Mouse (Mus musculus): ENCODE data around the gene Smarcd1. TPM values are rescaled to one million over a fixed set of nuclear protein-coding genes. Genes with fewer than 3 reads are reported as not detected.

Smarcd1 gene
- total and polyA plus RNA-seq, 2 experiments from 2014 or later: 83.0 to 92.2 TPM

DNA sequence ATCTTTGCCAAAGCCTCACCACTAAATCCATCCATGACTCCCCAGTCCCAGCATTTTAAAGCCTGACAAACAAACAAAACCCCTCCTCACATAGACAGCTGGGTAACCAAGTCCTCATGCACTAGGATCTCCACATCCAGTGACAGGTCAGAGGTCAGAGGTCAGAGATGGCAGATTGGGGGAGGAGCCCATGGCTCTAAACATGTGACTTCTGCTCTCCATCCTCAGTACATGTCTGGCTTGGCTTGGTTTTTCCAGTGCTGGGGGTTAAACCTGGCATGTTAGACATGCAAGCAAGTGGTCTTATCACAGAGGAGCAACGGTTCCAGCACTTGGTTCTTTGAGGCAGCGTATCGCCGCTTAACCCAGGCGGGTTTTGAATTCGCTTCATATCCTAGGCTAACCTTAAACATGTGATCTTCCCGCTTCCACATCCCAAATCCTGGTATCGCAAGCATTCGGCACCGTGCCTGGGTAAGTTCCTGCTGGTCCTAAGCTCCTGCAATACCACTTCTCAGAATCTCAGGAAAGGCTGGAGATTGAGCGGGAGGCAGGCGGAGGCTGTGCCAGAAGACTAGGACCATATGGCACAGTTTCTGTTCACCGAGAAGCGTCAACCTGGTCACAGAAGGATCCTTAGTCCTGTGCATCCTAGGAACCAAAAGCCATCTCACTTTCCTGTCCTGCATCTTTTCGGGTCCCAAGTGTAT, 40.7 kb upstream of the Smarcd1 start:
- no peak overlapping the region for H3K9ac ChIP-seq (replicated peaks; ENCODE audit: low read length, poor library complexity, severe bottlenecking)
- no peak overlapping the region for H3K27ac ChIP-seq (ENCODE audit: low read depth, low read length)
- H3K27me3 ChIP-seq (ENCODE audit: insufficient read depth, low read length): no peaks in the 10 kb centered on the region
- no peak overlapping the region for H3K4me3 ChIP-seq (ENCODE audit: low read depth, low read length)
- H3K4me2 ChIP-seq (ENCODE audit: low read depth, low read length, poor library complexity, severe bottlenecking): no peak overlapping the region
- no peaks in the 10 kb centered on the region for H3K36me3 ChIP-seq (ENCODE audit: insufficient read depth, low read length)
- peaks cover 9% of the 10 kb centered on the region; the same call in 1 of the 2 replicates for H3K4me1 ChIP-seq (ENCODE audit: insufficient read depth, low read length)
- no peak for DNase-seq (ENCODE audit: low spot score)
- no peaks in the 10 kb centered on the region for H3K9me3 ChIP-seq (ENCODE audit: low read length)
- no peak for ATAC-seq (ENCODE audit: low FRiP score)
- TF ChIP-seq CTCF (IDR thresholded peaks at IDR 0.05): no peak
- WGBS: 94% methylated on average over 15 of the region's 15 CpGs

DNA sequence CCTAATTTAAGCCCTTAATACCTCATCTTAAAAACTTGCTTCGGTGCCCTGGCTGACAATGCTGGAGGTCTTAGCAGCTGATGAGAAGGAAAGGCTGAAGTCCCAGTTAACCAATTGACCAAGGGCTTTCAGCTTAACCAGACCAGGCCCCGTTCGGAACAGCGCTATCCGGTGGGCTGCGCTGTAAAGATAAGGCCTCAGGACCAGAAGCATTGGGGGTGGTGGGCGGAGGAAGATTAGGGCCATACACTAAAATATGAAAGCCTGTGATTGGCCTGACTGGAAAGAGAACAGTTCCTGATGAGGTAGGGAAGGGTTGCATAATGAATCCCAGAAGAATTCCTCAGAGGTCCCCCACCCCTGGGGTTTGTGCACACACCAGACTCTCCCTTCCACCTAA, 39.6 kb upstream of the Smarcd1 start:
- no peak overlapping the region for H3K27ac ChIP-seq (ENCODE audit: low read depth, low read length)
- H3K4me2 ChIP-seq (ENCODE audit: low read depth, low read length, poor library complexity, severe bottlenecking): no peak overlapping the region
- WGBS: 47% methylated on average over 7 of the region's 7 CpGs
- H3K9me3 ChIP-seq (ENCODE audit: low read length): no peaks in the 10 kb centered on the region
- H3K4me1 ChIP-seq (ENCODE audit: insufficient read depth, low read length): peaks cover 9% of the 10 kb centered on the region; the same call in 1 of the 2 replicates
- DNase-seq (ENCODE audit: low spot score) (no peak), ATAC-seq (ENCODE audit: low FRiP score) (no peak)
- no peaks in the 10 kb centered on the region for H3K36me3 ChIP-seq (ENCODE audit: insufficient read depth, low read length)
- no peak overlapping the region for H3K9ac ChIP-seq (replicated peaks; ENCODE audit: low read length, poor library complexity, severe bottlenecking)
- TF ChIP-seq CTCF (IDR thresholded peaks at IDR 0.05): no peak
- no peaks in the 10 kb centered on the region for H3K27me3 ChIP-seq (ENCODE audit: insufficient read depth, low read length)
- no peak overlapping the region for H3K4me3 ChIP-seq (ENCODE audit: low read depth, low read length)

DNA sequence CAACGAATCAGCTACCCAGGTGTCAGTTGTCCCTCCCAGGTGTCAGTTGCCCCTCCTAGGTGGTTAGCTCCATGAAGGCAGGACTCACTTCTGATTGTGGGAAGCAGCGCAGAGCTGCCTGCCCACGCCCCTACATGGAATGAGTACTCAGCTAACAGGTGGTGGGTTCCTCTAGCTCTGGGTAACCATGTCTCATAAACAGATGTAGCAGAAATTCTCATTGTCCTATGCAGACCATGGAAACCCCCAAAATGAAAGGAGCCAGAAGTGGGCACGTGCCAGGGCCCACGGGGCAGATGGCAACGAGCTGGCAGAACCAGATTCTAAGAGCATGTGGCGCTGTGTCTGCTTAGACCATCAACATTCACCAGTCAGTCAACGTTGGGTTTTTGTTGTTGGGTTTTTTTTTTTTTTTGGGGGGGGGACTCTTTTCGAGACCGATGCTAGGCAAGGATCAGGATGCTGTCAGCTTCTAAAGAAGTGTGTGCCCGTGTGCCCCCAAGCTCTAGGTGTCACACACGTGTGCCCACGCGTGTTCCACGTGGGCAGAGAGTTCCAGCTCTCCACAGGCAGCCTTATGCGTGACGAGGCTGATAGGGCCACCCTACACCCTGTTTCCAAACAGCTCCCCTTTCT, 37.8 kb upstream of the Smarcd1 start:
- peak overlapping the region; percentile 74 for H3K9ac ChIP-seq (replicated peaks; ENCODE audit: low read length, poor library complexity, severe bottlenecking)
- WGBS: 2% methylated on average over 17 of the region's 17 CpGs
- peak overlapping the region; percentile 65 for H3K4me2 ChIP-seq (ENCODE audit: low read depth, low read length, poor library complexity, severe bottlenecking)
- H3K36me3 ChIP-seq (ENCODE audit: insufficient read depth, low read length): no peaks in the 10 kb centered on the region
- ATAC-seq (ENCODE audit: low FRiP score) (0 out of 2 replicates have a peak, but pooled peaks have one; percentile 1), DNase-seq (ENCODE audit: low spot score) (peak; percentile 58)
- no peak for TF ChIP-seq CTCF (IDR thresholded peaks at IDR 0.05)
- peak overlapping the region; percentile 78 for H3K27ac ChIP-seq (ENCODE audit: low read depth, low read length)
- H3K27me3 ChIP-seq (ENCODE audit: insufficient read depth, low read length): no peaks in the 10 kb centered on the region
- peaks cover 9% of the 10 kb centered on the region; the same call in 1 of the 2 replicates for H3K4me1 ChIP-seq (ENCODE audit: insufficient read depth, low read length)
- no peaks in the 10 kb centered on the region for H3K9me3 ChIP-seq (ENCODE audit: low read length)
- H3K4me3 ChIP-seq (ENCODE audit: low read depth, low read length): peak overlapping the region; percentile 35; the same call in 1 of the 2 replicates

DNA sequence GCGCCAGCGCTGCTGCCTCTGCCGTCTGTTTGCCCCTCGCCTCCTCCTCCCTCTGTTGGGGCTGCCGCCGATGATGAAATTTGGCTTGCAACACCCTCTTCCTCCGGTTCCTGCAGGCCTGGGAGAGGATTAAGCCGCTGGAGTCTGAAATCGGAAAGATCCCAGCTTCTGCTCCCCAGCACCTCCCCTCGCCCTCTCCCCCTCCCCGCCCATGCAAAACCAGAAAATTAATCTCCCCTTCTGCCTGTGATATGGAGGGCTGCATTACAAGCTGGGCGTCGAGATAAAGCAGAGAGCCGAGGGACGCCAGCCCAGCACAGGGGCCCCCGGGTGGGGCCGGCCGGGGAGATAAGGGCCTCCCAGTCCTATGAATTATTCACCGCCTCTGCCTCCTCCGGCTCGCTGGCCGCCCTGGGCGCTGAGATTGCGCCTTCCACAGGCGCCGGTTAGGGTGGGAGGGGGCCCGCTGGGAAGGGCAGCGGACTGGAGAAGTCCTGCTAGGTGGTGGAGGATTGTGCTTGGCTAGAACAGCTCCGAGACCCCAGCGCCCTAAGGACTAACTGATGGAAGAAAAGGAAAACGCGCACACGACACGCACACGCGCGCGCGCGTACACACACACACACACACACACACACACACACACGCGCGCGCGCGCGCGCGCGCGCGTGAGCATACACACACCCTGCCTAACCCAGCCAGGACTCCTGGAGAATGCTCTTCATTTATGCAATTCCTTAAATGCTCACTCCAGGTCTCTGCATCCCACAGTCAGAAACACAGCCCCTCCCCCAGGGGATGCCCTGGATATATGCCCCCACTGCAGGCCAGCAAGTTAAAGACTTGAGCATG, 37.1 kb upstream of the Smarcd1 start:
- peaks cover 9% of the 10 kb centered on the region; the same call in 1 of the 2 replicates for H3K4me1 ChIP-seq (ENCODE audit: insufficient read depth, low read length)
- DNase-seq (ENCODE audit: low spot score) (peak; percentile 79), ATAC-seq (ENCODE audit: low FRiP score) (peak; percentile 76)
- no peaks in the 10 kb centered on the region for H3K27me3 ChIP-seq (ENCODE audit: insufficient read depth, low read length)
- peak overlapping the region; percentile 74 for H3K9ac ChIP-seq (replicated peaks; ENCODE audit: low read length, poor library complexity, severe bottlenecking)
- H3K4me2 ChIP-seq (ENCODE audit: low read depth, low read length, poor library complexity, severe bottlenecking): peak overlapping the region; percentile 65
- H3K27ac ChIP-seq (ENCODE audit: low read depth, low read length): peak overlapping the region; percentile 78
- no peaks in the 10 kb centered on the region for H3K36me3 ChIP-seq (ENCODE audit: insufficient read depth, low read length)
- TF ChIP-seq CTCF (IDR thresholded peaks at IDR 0.05): no peak
- under 1% methylated on average over 40 of the region's 52 CpGs for WGBS
- no peaks in the 10 kb centered on the region for H3K9me3 ChIP-seq (ENCODE audit: low read length)
- H3K4me3 ChIP-seq (ENCODE audit: low read depth, low read length): peak overlapping the region; percentile 35

DNA sequence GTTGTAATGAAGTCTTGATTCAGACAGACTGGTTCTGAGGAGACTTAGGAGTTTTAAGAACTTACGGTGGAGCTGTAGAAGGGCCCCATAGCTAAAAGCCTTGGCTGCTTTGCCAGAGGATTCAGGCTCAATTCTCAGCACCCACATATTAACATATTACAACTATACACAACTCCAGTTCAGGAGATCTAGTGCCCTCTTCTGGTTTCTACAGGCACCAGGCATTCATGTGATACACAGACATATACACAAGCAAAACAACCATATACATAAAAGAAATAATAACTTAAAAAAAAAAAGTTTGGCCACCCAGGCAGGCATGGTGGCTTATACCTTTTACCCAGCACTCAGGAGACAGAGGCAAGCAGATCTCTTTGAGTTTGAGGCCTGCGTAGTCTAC, 34.4 kb upstream of the Smarcd1 start:
- no peak overlapping the region for H3K4me3 ChIP-seq (ENCODE audit: low read depth, low read length)
- peaks cover 15% of the 10 kb centered on the region for H3K4me1 ChIP-seq (ENCODE audit: insufficient read depth, low read length)
- no peak overlapping the region for H3K27ac ChIP-seq (ENCODE audit: low read depth, low read length)
- no peaks in the 10 kb centered on the region for H3K36me3 ChIP-seq (ENCODE audit: insufficient read depth, low read length)
- ATAC-seq (ENCODE audit: low FRiP score) (no peak), DNase-seq (ENCODE audit: low spot score) (no peak)
- no peak overlapping the region for H3K4me2 ChIP-seq (ENCODE audit: low read depth, low read length, poor library complexity, severe bottlenecking)
- no peaks in the 10 kb centered on the region for H3K27me3 ChIP-seq (ENCODE audit: insufficient read depth, low read length)
- no peaks in the 10 kb centered on the region for H3K9me3 ChIP-seq (ENCODE audit: low read length)
- 96% methylated on average over 2 of the region's 2 CpGs for WGBS
- no peak overlapping the region for H3K9ac ChIP-seq (replicated peaks; ENCODE audit: low read length, poor library complexity, severe bottlenecking)
- peak; percentile 34 for TF ChIP-seq CTCF (IDR thresholded peaks at IDR 0.05)
